Mouse (Mus musculus): ENCODE results near the gene Rnd1. TPM values are rescaled to one million over a fixed set of nuclear protein-coding genes. Genes with fewer than 3 reads are reported as not detected.
A peak's percentile ranks its signal among the peaks of the same experiment; 100 is the strongest.

Rnd1 gene
- total and polyA plus RNA-seq, 2 experiments from 2014 or later: 24.1 to 34.1 TPM

DNA sequence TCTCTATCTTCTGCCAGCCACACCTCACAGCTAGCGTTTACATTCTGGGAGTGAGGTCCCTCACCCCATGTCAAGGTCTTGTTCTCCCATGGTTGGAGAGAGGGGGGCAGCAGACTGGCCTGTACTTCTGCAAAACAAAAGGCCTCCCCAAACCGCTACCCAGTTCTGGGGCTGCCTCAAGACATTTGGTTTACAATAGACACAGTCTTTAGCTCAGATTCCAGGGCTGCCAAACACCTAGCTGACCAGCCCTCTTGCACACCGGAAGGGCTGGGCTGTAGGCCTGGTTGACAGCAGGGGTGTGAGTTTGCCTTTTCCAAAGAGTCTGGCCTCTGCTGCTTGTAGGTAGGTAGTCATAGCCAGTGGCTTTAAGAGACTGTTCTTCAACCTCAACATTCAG, 40.1 kb downstream of the Rnd1 start:
- H3K9me3 ChIP-seq (ENCODE audit: low read length): no peaks in the 10 kb centered on the region
- H3K4me3 ChIP-seq (ENCODE audit: low read depth, low read length): no peak overlapping the region
- peaks cover 13% of the 10 kb centered on the region; the same call in 1 of the 2 replicates for H3K4me1 ChIP-seq (ENCODE audit: insufficient read depth)
- no peak for TF ChIP-seq CTCF (IDR thresholded peaks at IDR 0.05; ENCODE audit: low read depth)
- 31% methylated on average over 3 of the region's 3 CpGs for WGBS
- ATAC-seq: no peak
- no peak for DNase-seq
- peaks cover 30% of the 10 kb centered on the region for H3K36me3 ChIP-seq (ENCODE audit: insufficient read depth)
- H3K9ac ChIP-seq: peak overlapping the region; percentile 29; the same call in 1 of the 2 replicates
- no peaks in the 10 kb centered on the region for H3K27me3 ChIP-seq (ENCODE audit: insufficient read depth, low read length)
- H3K27ac ChIP-seq (ENCODE audit: low read depth, low read length): no peak overlapping the region
- peak overlapping the region; percentile 82 for H3K4me2 ChIP-seq (ENCODE audit: low read depth)

DNA sequence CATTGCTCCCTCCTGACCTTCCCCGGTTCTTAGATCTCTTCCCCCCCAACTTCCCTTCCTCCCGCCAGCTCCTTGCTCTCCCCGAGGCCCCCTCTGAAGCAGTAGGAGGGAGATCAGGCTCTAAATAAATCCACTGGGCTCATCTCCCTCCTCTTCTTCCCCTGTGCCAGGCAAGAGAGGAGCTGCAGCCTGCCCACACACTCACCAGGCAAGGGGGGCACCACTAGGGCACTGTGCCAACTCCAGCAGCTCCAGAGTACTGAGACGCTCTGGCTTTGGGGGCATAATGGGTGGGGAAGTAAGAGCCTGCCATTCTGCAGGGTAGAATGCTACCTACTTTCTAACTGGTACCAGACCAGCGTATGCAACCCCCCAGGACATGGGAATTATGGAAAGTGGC, 40.7 kb downstream of the Rnd1 start:
- H3K27ac ChIP-seq (ENCODE audit: low read depth, low read length): no peak overlapping the region
- TF ChIP-seq CTCF (IDR thresholded peaks at IDR 0.05; ENCODE audit: low read depth): no peak
- H3K36me3 ChIP-seq (ENCODE audit: insufficient read depth): peaks cover 23% of the 10 kb centered on the region
- H3K27me3 ChIP-seq (ENCODE audit: insufficient read depth, low read length): no peaks in the 10 kb centered on the region
- 26% methylated on average over 5 of the region's 5 CpGs for WGBS
- H3K4me2 ChIP-seq (ENCODE audit: low read depth): peak overlapping the region; percentile 82
- DNase-seq (peak; percentile 66), ATAC-seq (no peak)
- peak overlapping the region; percentile 86 for H3K9ac ChIP-seq
- peaks cover 13% of the 10 kb centered on the region; the same call in 1 of the 2 replicates for H3K4me1 ChIP-seq (ENCODE audit: insufficient read depth)
- H3K4me3 ChIP-seq (ENCODE audit: low read depth, low read length): peak overlapping the region; percentile 66
- H3K9me3 ChIP-seq (ENCODE audit: low read length): no peaks in the 10 kb centered on the region

DNA sequence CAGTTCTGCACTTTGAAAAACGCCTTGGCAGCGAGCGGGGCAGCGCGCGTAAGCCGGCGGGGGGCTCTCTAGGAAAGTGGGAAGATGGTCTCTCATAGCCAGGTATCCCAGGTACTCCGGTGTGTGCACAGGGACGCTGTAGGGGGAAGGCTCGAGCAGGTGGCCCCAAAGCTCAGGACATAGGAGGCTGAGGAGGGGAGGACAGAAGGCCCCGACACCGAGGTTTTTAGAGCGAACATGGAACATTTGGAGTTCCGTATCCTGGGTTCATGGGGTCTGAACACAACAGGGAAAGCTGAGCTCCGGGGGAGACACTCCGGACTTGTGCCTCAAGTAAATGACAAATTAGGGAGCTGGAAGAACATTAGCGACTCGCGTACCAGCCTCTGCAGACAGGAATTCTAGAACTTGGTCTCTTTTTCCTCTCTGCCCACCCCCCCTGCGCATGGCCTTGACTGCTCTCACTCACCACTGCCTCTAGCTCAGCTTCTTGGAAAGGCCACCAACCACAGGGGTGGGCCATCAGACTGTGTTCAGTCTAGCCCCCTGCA, 41.9 kb downstream of the Rnd1 start:
- peak overlapping the region; percentile 97 for H3K27ac ChIP-seq (ENCODE audit: low read depth, low read length)
- DNase-seq (peak; percentile 41), ATAC-seq (no peak)
- peak overlapping the region; percentile 86 for H3K9ac ChIP-seq
- H3K4me2 ChIP-seq (ENCODE audit: low read depth): peak overlapping the region; percentile 82
- no peaks in the 10 kb centered on the region for H3K9me3 ChIP-seq (ENCODE audit: low read length)
- H3K36me3 ChIP-seq (ENCODE audit: insufficient read depth): peaks cover 12% of the 10 kb centered on the region
- peak overlapping the region; percentile 66 for H3K4me3 ChIP-seq (ENCODE audit: low read depth, low read length)
- TF ChIP-seq CTCF (IDR thresholded peaks at IDR 0.05; ENCODE audit: low read depth): no peak
- H3K4me1 ChIP-seq (ENCODE audit: insufficient read depth): peaks cover 13% of the 10 kb centered on the region; the same call in 1 of the 2 replicates
- H3K27me3 ChIP-seq (ENCODE audit: insufficient read depth, low read length): no peaks in the 10 kb centered on the region
- WGBS: 2% methylated on average over 21 of the region's 21 CpGs

DNA sequence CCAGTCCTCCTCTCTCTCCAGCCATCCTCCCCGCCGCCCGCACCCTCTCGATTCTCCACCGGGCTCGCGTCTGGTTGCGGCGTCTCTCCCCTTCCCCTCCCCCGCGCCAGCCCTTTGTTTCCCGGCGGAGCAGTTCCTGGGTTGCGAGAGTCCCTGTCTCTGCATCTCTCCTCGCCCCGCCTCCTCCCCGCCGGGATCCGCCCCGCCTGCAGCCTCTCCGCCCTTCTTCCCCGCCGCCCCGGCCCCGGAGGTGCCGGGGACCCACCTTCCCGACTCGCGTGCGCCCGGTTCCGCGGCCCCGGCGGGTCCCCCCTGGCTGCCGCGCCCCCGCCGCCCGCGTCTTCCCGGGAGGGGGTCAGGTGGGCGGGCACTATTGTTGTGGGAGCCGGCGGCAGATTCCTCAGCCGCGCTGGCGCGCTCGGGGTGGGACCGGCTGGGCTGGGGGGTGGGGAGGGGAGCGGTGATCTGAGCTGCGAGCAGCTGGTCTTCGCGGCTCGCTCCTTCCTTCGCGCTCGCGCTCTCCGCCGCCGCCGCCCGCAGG, 42.6 kb downstream of the Rnd1 start:
- Histone ChIP-seq H3K4me1 (ENCODE audit: insufficient read depth) (peaks cover 13% of the 10 kb centered on the region; the same call in 1 of the 2 replicates), H3K9ac (peak overlapping the region; percentile 86), H3K4me3 (ENCODE audit: low read depth, low read length) (peak overlapping the region; percentile 66), H3K27me3 (ENCODE audit: insufficient read depth, low read length) (no peaks in the 10 kb centered on the region), H3K4me2 (ENCODE audit: low read depth) (peak overlapping the region; percentile 82), H3K36me3 (ENCODE audit: insufficient read depth) (peaks cover 4% of the 10 kb centered on the region; the same call in 1 of the 2 replicates), H3K9me3 (ENCODE audit: low read length) (no peaks in the 10 kb centered on the region), H3K27ac (ENCODE audit: low read depth, low read length) (peak overlapping the region; percentile 97)
- no peak for TF ChIP-seq CTCF (IDR thresholded peaks at IDR 0.05; ENCODE audit: low read depth)
- ATAC-seq: peak; percentile 78
- WGBS: 2% methylated on average over 61 of the region's 65 CpGs
- DNase-seq: peak; percentile 88

DNA sequence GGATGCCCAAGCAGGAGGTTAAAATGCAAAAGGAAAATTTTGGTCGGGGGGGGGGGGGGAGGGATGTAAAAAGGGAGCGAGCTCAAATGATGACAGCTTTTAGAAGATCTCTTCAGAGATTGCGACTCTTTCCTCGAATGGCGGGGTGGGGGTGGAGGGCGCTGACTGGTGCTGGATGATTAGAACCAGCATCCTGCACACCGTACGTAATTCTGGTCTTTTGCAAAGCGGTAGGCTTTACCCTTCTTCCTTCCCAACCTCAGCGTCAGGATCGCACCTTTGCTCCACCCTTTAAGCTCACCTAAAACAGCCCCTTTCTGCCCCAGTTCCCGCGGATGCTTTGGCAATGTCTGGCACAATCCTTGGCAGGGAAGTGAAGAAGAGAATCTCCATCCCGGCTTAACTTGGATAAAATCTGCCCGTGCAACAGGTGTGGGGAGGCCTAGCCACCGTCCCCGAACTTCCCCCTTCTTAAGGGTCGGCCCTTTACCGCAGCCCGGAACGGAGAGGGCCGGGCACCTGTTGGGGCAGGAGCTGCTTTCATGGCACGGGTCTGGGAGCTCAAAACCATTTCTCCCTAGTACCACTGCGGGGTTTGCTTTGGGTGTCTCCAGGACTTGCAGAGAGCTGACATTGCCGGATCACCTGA, 43.3 kb downstream of the Rnd1 start:
- peak overlapping the region; percentile 82 for H3K4me2 ChIP-seq (ENCODE audit: low read depth)
- ATAC-seq: no peak; the same call in 1 of the 2 replicates
- H3K27me3 ChIP-seq (ENCODE audit: insufficient read depth, low read length): no peaks in the 10 kb centered on the region
- peak overlapping the region; percentile 66 for H3K4me3 ChIP-seq (ENCODE audit: low read depth, low read length)
- H3K4me1 ChIP-seq (ENCODE audit: insufficient read depth): peaks cover 15% of the 10 kb centered on the region; the same call in 1 of the 2 replicates
- H3K9ac ChIP-seq: peak overlapping the region; percentile 86
- peak; percentile 64 for DNase-seq
- no peaks in the 10 kb centered on the region for H3K36me3 ChIP-seq (ENCODE audit: insufficient read depth)
- H3K27ac ChIP-seq (ENCODE audit: low read depth, low read length): peak overlapping the region; percentile 97
- WGBS: 3% methylated on average over 25 of the region's 25 CpGs
- H3K9me3 ChIP-seq (ENCODE audit: low read length): no peaks in the 10 kb centered on the region
- TF ChIP-seq CTCF (IDR thresholded peaks at IDR 0.05; ENCODE audit: low read depth): no peak

DNA sequence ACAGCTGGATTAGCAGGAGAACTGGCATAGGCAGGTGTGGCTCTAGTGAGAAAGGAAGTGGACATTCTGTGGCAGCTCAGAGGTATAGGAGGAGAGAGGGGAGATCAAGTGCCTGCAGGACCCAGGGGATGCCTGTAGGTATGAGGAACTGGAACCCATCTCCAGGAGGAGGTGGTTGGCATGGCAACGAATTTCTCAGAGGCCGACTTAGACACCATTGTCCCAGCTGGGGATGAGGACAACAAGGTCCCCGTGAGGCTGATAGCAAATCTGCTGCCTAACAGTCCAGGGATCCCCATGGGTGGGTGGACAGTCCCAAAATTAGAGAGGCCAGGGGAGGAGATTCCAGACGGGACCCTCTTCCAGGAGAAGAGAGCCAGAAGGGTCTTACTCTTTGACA, 44.3 kb downstream of the Rnd1 start:
- H3K4me2 ChIP-seq (ENCODE audit: low read depth): peak overlapping the region; percentile 82
- peak overlapping the region; percentile 66 for H3K4me3 ChIP-seq (ENCODE audit: low read depth, low read length)
- peak overlapping the region; percentile 86 for H3K9ac ChIP-seq
- H3K27me3 ChIP-seq (ENCODE audit: insufficient read depth, low read length): no peaks in the 10 kb centered on the region
- H3K27ac ChIP-seq (ENCODE audit: low read depth, low read length): peak overlapping the region; percentile 97
- WGBS: 8% methylated on average over 4 of the region's 4 CpGs
- no peak for TF ChIP-seq CTCF (IDR thresholded peaks at IDR 0.05; ENCODE audit: low read depth)
- H3K4me1 ChIP-seq (ENCODE audit: insufficient read depth): peaks cover 23% of the 10 kb centered on the region
- ATAC-seq (no peak), DNase-seq (peak; percentile 52)
- H3K36me3 ChIP-seq (ENCODE audit: insufficient read depth): no peaks in the 10 kb centered on the region
- no peaks in the 10 kb centered on the region for H3K9me3 ChIP-seq (ENCODE audit: low read length)

Data from forebrain, postnatal 0 days (tissue).